Mouse (Mus musculus) left cerebral cortex, postnatal 4 days (tissue): ENCODE measurements around the gene Map2k5. TPM values are rescaled to one million over a fixed set of nuclear protein-coding genes. Genes with fewer than 3 reads are reported as not detected.
A peak's percentile ranks its signal among the peaks of the same experiment; 100 is the strongest.

ENCODE experiments used
- DNase-seq: peaks from one replicate; pipeline ENCODE4 v3.0.0-alpha.2; 2022
- intact Hi-C: fragments of 180-260 bp; cut with DNase I; formaldehyde crosslinking; loops from one replicate; pipeline ENCODE4 v1.15.1; 2025
- total RNA-seq, 2 experiments: library from RNA; stranded (reverse); gene quantifications; 2 replicates each; pipeline ENCODE4 v1.2.3; 2021

The Map2k5 gene
- total RNA-seq, 2 experiments from 2014 or later, result 32.9 to 38.4 TPM

DNA sequence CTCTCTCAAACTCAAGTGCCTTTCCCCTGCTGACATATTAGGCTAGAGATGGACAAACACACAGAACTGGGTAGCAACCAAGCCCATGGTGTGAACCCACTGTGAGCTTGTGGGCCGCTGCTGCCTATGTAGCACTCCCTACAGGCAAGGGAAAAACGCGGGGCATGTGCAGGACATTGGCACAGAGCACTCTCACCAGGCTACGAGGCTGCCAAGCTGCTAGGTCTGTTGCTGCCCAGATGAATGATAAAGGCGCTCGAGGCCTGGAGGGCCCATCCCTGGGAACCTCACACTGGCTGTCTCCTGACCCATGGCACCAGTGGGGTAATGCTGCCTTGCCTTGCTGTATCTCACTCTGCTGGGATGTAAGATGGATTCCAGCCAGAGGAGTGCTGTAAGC is 31.7 kb downstream of the Map2k5 start:
- DNase-seq, result peak; percentile 37
- intact Hi-C loops, result no loop called here

- intact Hi-C loops, result no loop called here
- no peak for DNase-seq
Observed at GRCm38 (mm10) chr9:63341761-63342160, 35.9 kb downstream of the Map2k5 start.

DNA sequence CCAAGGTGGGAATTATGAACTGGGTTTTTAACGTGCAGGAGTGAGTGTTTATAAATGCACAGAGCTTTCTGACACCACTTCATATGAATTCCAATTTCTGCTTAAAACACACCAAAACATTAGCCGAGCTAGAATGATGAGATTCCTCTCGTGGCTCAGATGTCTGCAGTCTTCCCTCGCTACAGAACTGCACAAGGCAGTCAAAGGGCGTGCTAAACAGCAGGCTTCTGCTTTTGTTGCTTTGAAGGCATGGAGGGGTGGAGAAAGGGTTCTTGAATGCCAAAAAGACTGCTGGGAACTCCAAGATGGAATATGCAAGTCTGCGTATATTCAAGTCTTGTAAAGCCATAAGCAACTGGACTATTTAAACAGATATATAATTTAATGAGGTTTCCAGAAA is 38.4 kb downstream of the Map2k5 start:
- DNase-seq, result no peak
- intact Hi-C loops, result no loop called here

DNA sequence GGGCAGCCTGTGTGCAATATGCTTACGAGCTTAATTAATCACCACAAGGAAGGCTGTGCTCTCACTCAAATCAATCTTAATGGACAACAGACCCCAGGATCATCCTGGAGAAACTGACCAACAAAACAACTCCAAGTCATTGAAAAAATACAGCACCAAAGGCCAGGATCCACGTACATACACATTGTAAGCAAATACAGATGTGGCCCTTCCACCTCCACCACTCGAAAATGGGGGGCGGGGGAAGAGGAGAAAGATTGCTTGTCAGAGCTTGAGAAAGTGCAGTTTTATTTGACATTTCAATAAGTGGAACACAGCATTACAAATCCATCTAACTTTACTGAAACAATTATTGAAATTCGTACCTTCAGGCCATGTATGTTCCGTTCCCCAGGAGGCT is 39.0 kb downstream of the Map2k5 start:
- intact Hi-C loops, result no loop called here

GRCm38 (mm10) chr9:63335816-63336215 is 41.9 kb downstream of the Map2k5 start:
- no peak for DNase-seq
- intact Hi-C loops, result no loop called here

More for the DNA sequence above, 39.0 kb downstream of the Map2k5 start:
- no peak for DNase-seq

DNA sequence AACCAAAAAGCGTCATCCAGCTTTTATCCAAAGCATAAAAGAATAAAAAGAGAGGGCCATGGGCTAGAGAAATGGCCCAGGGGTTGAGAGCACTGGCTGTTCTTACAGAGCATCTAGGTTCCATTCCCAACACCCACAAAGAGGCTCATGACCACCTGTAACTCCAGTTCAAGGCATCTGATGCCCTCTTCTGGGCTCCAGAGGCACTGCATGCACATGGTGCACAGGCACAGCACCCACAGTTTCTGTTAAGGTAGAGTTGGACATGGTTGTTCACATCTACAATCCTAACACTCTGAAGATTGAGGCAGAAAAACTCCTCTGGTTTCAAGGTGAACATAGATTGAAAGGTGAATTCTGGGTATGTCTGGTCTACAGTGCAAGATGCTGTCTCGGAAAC is 44.6 kb downstream of the Map2k5 start:
- intact Hi-C loops, result no loop called here
- DNase-seq, result no peak

DNA sequence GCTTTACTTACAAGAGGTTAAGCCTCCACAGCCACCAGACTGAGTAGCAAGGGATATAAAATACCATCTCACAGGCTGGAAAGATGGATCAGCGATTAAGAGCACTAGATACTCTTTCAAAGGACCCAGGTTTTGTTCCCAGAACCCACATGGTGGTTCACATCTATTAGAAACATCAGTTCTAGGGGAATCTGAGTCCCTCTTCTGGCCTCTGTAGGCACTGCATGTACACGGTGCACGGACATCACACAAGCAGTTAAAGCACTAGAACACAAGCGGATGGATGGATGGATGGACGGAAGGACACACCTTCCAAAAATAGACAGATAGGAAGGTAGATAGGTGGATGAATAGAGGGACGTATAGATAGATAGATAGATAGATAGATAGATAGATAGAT is 46.5 kb downstream of the Map2k5 start:
- intact Hi-C loops, result no loop called here
- DNase-seq, result no peak

DNA sequence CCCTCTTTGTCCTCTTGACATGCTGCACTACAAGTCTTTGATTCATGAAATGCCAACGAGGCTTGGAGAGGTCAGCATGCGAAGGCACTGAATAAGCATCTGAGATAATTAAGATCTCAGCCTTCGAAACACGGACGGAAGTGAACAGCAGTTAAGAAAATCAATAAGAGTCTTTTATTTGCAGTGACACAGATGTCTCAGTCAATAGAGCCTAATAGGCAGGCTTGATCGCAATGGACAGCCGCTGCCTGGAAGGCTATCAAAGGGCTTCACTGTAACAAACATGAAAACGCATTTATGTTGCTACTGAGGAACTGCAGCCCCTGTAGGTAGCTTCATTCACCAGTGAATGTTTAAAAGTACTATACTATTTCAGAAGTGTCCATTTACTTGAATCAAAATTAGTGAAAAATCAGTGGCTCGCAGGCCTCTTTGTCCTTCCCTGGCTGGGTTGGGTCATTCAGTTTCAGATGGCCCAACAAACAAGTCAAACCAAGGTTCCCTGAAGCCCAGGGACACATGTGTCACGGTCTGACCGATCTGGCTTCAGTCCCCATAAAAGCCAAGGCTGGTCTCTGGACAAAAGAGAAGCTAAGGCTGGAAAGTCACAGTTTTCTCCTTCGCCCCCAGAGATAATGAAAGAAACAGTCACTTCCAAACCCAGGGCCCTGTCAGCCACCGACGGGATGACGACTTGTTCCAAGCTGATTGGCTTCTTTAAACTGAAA is 48.6 kb downstream of the Map2k5 start:
- no peak for DNase-seq
- intact Hi-C loops, result no loop called here

DNA sequence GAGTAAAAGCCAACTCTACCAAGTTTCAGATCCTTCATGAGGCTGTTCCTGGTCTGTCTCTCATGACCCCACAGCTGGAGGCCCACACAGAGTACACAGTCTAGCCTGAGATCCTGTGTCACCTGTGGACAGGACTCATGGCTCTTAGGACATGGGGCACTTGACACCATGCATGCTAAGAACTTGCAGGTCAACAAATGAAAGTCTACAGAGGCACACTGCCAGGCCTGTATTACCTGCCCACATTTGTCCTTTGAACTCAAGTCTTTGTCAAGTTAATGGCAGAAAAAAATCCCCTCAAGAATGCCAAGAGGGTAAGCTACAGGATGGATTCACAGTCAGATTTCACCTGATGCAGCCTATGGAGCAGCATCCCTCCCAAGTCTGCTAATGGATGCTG is 62.5 kb downstream of the Map2k5 start:
- DNase-seq, result no peak
- intact Hi-C loops, result no loop called here

DNA sequence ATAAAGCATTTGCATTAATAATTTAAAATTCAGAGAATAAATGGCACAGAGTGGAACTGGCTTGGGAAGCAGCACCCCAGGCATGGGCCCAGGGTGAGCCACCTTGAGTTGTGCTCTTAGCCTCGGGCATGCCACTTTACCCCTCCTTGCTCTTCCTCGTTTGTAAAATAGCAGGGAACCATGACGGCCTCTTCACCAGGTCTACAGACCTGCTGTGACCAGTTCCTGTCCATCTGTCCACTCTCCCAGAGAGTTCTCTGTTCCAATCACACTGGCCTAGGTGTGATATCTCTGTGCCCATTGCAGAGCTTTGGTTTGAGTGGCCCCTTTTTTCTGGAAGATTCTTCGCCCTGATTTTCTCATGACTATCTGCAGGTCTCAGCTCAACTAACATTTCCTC is 63.6 kb downstream of the Map2k5 start:
- intact Hi-C loops, result no loop called here
- no peak for DNase-seq

GRCm38 (mm10) chr9:63309956-63310355 is 67.7 kb downstream of the Map2k5 start:
- intact Hi-C loops, result no loop called here
- DNase-seq, result no peak

GRCm38 (mm10) chr9:63309008-63309407 is 68.7 kb downstream of the Map2k5 start:
- intact Hi-C loops, result no loop called here
- no peak for DNase-seq

DNA sequence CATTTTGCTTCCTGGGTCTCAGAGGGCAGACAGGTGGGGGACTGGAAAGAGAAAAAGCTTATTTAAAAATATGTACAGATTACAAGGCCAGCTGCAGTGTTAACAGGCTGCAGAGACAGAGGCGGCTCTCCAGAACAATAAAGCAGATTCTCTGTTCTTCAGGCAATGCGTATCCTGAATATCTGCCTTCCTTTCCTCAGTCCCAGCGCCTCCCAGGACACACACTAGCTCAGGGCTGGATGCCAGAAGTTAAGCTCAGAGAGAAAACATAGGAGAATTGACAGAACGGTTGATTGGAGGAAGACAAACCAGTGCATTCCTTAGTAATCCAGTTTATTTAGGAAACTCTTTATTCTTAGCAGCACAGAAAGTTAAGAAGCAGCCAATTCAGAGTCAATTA is 69.3 kb downstream of the Map2k5 start:
- no peak for DNase-seq
- intact Hi-C loops, result no loop called here

DNA sequence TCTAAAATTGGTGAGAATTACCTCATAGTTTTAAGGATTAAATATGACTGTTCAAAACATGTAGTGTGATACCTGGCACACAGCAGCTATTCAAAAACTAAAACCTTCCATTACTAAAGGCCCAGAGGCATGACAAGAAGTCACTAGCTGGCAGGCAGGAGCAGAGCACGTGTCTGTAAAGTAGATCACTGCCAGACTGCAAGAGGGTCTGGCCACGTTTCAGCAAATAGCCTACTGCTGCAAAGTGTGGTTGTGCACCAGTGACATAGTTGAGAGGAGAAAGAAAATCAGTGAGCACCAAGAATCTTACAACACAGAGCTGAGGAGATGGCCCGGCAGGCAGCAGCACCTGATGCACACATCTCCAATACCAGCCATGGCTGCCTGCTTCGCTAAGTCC is 75.2 kb downstream of the Map2k5 start:
- DNase-seq, result peak; percentile 18
- intact Hi-C loops, result no loop called here

DNA sequence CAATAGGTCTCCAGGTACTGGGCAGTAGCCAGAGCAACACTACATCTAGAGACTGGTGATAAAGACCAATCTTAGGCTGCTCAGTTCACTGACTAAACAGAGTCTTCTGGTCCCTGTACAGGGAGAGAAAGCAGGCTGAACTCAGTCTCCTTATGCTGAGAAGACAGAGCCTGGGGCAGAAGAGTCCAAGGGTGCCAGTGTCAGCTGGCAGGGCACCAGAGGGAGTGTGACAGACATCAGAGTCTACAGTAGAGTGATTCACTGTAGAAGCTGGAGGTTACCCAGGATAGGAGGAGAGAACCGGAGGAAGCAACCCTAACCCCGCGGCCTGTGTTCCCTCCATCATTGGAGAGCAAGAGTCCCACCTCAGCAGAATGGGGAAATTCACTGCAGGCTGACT is 79.0 kb downstream of the Map2k5 start:
- intact Hi-C loops, result no loop called here
- no peak for DNase-seq

DNA sequence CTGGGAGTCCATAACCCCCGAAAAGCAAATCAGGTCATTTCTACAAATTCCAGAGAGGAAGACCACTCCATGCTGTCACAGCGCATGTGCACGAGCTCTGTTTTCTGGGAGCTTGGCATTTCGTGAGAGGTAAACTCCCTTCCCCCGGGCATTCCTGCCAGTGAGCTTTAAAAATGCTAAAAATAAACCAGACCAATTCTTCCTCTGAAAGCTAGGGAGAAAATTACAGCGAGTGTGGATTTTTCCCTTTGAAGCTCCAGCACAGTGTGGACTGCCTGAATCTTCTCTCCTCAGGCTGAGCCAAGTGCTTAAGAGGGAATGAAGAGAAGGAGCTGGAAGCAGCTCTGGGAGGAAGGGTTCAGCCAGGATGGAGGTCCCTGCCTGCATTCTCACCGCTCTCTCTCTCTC is 82.1 kb downstream of the Map2k5 start:
- DNase-seq, result no peak
- intact Hi-C loops, result no loop called here

DNA sequence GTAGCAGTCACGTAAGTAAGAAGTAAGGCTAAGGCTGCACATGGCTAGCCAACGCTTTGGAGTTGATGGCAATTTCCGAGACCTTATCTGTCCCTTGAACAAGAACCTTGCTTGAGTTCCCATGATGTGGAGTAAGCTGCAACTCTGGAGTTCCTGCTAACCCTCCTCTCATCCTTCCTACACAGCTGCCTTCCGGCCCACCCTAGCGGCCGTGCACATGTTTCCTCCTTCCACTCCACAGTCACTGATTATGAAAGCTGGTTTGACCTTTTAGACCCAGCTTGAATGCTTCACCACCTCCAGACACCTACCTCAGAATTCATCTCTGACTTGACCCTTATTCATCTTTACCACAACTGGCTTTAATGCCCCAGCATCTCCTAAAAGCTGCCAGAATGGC is 82.9 kb downstream of the Map2k5 start:
- intact Hi-C loops, result no loop called here
- no peak for DNase-seq

GRCm38 (mm10) chr9:63293781-63294480 is 83.8 kb downstream of the Map2k5 start:
- DNase-seq, result no peak
- intact Hi-C loops, result no loop called here

DNA sequence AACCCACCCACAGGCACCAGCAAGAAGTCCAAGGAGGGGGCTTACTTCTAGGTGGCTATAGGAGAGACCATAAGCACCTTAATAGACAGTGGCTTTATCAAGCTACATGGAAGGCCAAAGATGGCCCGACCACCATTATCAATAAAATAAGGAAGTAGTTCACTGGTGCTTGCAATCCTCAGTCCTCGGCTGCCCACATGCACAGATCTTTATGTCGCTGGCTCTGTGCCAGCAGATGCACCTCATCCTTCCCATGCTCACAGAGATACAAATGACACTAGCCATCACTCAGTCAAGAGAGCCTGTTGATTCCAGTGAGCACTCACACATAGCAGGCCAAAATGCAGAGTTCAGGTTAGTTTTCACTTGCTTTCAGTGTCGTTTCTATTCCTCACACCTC is 89.0 kb downstream of the Map2k5 start:
- intact Hi-C loops, result no loop called here
- DNase-seq, result no peak

DNA sequence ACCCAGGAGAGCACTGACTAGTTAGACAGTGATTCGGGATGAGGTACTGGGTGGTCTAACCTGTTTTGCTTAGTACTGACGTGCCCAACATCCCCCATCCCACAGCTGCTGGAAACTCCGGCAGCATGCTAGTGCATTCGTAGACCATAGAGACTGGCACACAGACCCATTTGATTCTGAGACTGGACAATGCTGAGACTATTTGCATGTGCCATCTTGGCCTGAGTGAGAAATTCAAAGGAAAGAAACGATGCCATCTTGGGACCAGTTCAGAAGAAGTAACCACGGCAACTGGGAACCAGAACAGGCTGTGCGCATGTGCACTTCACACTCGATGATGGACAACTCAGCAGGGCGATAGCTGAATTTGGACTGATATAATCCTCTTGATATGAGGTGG is 93.3 kb downstream of the Map2k5 start:
- intact Hi-C loops, result no loop called here
- peak; percentile 35 for DNase-seq

- intact Hi-C loops, result no loop called here
Observed at GRCm38 (mm10) chr9:63281996-63282395, 95.7 kb downstream of the Map2k5 start.

DNA sequence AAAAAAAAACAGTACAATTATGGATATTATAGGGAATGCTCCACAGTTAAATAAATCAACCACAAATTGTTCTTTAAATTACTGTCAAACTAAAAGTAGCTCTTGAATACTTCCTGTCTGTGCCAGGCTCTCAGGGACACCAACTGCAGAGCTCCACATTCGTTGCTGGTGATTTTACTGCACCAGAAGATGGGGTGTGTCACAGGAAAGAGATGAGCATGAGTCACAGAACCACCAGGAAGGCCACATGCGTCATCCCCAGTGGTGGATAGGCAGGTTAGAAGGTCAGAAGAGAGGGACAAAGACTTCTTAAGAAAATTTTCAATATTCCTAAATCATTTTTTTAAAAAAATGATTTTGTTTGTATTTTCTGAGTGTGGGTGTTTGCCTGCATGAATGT is 96.6 kb downstream of the Map2k5 start:
- no peak for DNase-seq
- intact Hi-C loops, result no loop called here

More at GRCm38 (mm10) chr9:63281996-63282395, 95.7 kb downstream of the Map2k5 start:
- DNase-seq, result no peak

DNA sequence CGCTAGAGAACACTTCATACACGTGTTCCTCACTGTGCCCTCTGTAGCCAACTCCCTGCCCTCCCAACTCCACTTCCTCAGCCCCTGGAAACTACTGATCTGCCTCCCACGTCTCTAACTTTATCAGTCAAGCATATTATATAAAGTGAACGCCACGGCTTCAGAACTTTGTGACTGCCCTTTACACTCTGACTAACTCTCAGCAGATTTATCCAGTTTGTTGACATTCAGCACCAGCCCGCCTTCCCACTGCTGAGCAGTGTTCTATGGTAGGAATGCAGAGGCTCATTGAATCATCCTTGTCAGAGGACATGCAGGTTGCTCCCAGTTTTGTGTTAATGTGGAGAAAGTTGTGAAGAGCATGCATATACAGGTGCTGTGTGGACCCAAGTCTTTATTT is 103.9 kb downstream of the Map2k5 start:
- intact Hi-C loops, result no loop called here
- DNase-seq, result no peak
